Mouse (Mus musculus) embryonic facial prominence, embryonic 11.5 days (tissue): Measurements from ENCODE around the gene Slc4a8. TPM values are rescaled to one million over a fixed set of nuclear protein-coding genes. Genes with fewer than 3 reads are reported as not detected.

Source experiments
- ATAC-seq: fragments of 200-750 bp; cut with Nextera tagmentation; replicated peaks from 2 replicates; pipeline ENCODE4 v1.8.0; 2017; ENCODE audit warnings: low read depth; ENCODE audit not compliant: insufficient number of reproducible peaks, low FRiP score, low TSS enrichment
- DNase-seq: peaks from one replicate; pipeline ENCODE4 v3.0.0-alpha.2; 2015; ENCODE audit warnings: low spot score
- H3K27ac ChIP-seq: fragments of 300-500 bp; sonication (generic); replicated peaks from 2 replicates; pipeline ENCODE4 v1.5.1; 2014; ENCODE audit warnings: mild to moderate bottlenecking, low read depth, low read length, control low read depth
- H3K27me3 ChIP-seq: fragments of 300-500 bp; sonication (generic); 2 replicates; pipeline ENCODE4 v1.6.1; 2014; ENCODE audit warnings: mild to moderate bottlenecking, low read length, moderate library complexity, mixed read lengths; ENCODE audit not compliant: control insufficient read depth, insufficient read depth
- H3K36me3 ChIP-seq: fragments of 300-500 bp; sonication (generic); replicated peaks from 2 replicates; pipeline ENCODE4 v1.6.1; 2014; ENCODE audit warnings: low read depth, mild to moderate bottlenecking, low read length, moderate library complexity, mixed read lengths; ENCODE audit not compliant: control insufficient read depth, insufficient read depth
- H3K4me1 ChIP-seq: fragments of 300-500 bp; sonication (generic); 2 replicates; pipeline ENCODE4 v1.6.1; 2014; ENCODE audit warnings: low read length, mixed read lengths; ENCODE audit not compliant: control insufficient read depth, insufficient read depth
- H3K4me2 ChIP-seq: fragments of 300-500 bp; sonication (generic); 2 replicates; pipeline ENCODE4 v1.6.1; 2014; ENCODE audit warnings: low read depth, mild to moderate bottlenecking, control low read depth, low read length, moderate library complexity
- H3K4me3 ChIP-seq: fragments of 300-500 bp; sonication (generic); 2 replicates; pipeline ENCODE4 v1.5.1; 2014; ENCODE audit warnings: low read depth, low read length, control low read depth
- H3K9ac ChIP-seq: fragments of 300-500 bp; sonication (generic); replicated peaks from 2 replicates; pipeline ENCODE4 v1.6.1; 2014; ENCODE audit warnings: mild to moderate bottlenecking, control low read depth, low read length
- H3K9me3 ChIP-seq: fragments of 300-500 bp; sonication (generic); replicated peaks from 2 replicates; pipeline ENCODE4 v1.6.1; 2016; ENCODE audit warnings: mild to moderate bottlenecking, low read length, inconsistent platforms, mixed read lengths; ENCODE audit not compliant: control insufficient read depth
- WGBS: fragments of 180-500 bp; shearing (Covaris S2); extraction: QIAGEN DNeasy Blood & Tissue Kit; methylation state at CpG from one replicate; pipeline ENCODE4 v1.1.7; 2014; 5-methylcytosine and 5-hydroxymethylcytosine counted together
- polyA plus RNA-seq: library from polyadenylated mRNA; unstranded; fragments of >200 nt; fragmentation: Nextera tagmentation; extraction: Ambion mirVana; gene quantifications from 2 replicates; pipeline ENCODE4 v1.2.1, GENCODE M21; 2014

Gene Slc4a8
- polyA plus RNA-seq, 1 experiment from 2014 or later = 5.7 TPM

DNA sequence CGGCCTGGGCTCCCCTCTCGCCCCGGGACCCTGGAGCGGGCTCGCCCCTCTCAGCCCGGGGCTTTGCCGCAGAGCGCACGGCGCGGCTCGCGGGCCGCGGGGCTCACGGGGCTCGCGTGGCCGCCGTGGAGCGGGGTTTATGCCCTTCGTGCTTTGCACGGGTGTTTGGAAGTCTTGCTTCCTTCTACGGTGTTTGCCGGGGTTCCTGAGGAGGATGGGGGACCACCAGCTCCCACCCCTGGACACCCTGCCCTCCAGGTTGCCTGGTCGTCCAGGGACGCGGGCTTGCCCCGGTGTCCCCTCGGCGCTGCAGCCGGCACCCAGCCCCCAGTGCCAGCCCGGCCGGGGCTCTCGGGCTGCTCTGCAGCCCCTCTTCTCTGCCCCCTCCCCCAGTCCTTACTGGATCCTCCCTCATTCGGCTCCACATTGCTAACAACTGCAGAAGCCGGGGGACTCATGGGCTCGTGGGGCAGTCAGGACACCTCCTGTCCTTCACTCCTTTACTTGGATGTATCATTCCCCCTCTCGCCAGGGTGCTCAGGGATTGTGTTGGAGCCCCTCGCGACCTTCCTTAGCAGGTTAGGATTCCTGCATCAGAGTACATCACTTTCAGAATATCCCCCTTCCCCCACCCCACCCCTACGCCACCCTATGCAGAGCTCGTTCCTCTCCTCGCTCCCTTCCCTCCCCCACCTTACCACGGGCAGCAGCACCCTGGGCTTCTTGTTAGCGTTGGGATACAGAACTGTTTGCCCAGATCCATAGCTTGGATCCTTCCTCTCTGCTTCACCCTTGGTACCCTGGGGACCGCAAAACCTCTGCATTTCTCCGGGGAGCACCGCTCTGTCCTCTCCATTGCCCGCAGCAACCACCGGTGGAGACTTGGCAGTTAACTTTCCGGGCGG, 109.8 kb downstream of the Slc4a8 start:
- no peak overlapping the region for H3K27ac ChIP-seq
- peaks cover 10% of the 10 kb centered on the region for H3K27me3 ChIP-seq
- H3K4me1 ChIP-seq = peaks cover 3% of the 10 kb centered on the region; the same call in 1 of the 2 replicates
- no peaks in the 10 kb centered on the region for H3K36me3 ChIP-seq
- H3K9me3 ChIP-seq = no peaks in the 10 kb centered on the region
- under 1% methylated on average over 48 of the region's 53 CpGs for WGBS
- peak overlapping the region; percentile 84 for H3K4me2 ChIP-seq
- DNase-seq (peak; percentile 23), ATAC-seq (peak; percentile 69)
- peak overlapping the region; percentile 88 for H3K4me3 ChIP-seq
- H3K9ac ChIP-seq = peak overlapping the region; percentile 84

DNA sequence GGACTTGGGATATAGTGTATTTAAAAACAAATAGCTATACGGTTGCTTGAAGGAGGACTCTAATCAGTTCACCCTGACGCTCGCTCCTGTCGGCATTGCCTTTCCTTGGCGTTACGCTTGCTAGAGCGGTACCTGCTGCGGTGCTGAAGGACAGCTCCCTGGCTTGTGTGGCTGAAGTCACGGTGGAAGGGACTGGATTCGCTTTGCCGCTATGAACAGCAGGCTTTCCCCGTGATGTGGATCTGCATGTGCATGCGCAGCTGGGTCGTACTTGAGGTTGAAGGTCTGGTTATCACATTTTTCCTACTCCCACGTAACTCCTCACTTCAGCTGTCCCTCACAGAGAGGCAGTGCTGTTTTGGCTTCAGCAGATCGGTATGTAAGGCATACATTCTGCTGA, 111.6 kb downstream of the Slc4a8 start:
- H3K27ac ChIP-seq = no peak overlapping the region
- no peak overlapping the region for H3K4me3 ChIP-seq
- H3K9ac ChIP-seq = no peak overlapping the region
- DNase-seq (peak; percentile 97), ATAC-seq (no peak)
- no peaks in the 10 kb centered on the region for H3K36me3 ChIP-seq
- peaks cover 3% of the 10 kb centered on the region; the same call in 1 of the 2 replicates for H3K4me1 ChIP-seq
- H3K4me2 ChIP-seq = no peak overlapping the region
- H3K27me3 ChIP-seq = peaks cover 10% of the 10 kb centered on the region
- 3% methylated on average over 16 of the region's 16 CpGs for WGBS
- no peaks in the 10 kb centered on the region for H3K9me3 ChIP-seq

Other genes with a start within 250 kb of the Slc4a8 start
- gene Tfcp2, start 209.7 kb upstream of the Slc4a8 start, polyA plus RNA-seq = 25.3 and 27.2 TPM in 2 replicates
- 5.9 TPM in 2 replicates for gene Pou6f1, start 161.8 kb upstream of the Slc4a8 start, polyA plus RNA-seq
- gene Dazap2, start 146.4 kb upstream of the Slc4a8 start, polyA plus RNA-seq = 210 and 213 TPM in 2 replicates
- gene Smagp, start 124.8 kb upstream of the Slc4a8 start, polyA plus RNA-seq = 4.0 and 5.4 TPM in 2 replicates
- gene Bin2, start 92.2 kb upstream of the Slc4a8 start, polyA plus RNA-seq = 2.1 and 3.7 TPM in 2 replicates
- gene Cela1, start 73.8 kb upstream of the Slc4a8 start, polyA plus RNA-seq = 1.00 and 3.4 TPM in 2 replicates
- 0.08 and 0.20 TPM in 2 replicates for gene Galnt6, start 32.4 kb upstream of the Slc4a8 start, polyA plus RNA-seq
- gene Scn8a, start 108.1 kb downstream of the Slc4a8 start, polyA plus RNA-seq = 5.6 and 8.2 TPM in 2 replicates